Mouse (Mus musculus) lung, embryonic 15.5 days (tissue): ENCODE data around the gene St3gal5. TPM values are rescaled to one million over a fixed set of nuclear protein-coding genes. Genes with fewer than 3 reads are reported as not detected.

ENCODE experiments used
- ATAC-seq: fragments of 200-750 bp; cut with Nextera tagmentation; 2 replicates; pipeline ENCODE4 v1.8.0; 2017; ENCODE audit warnings: moderate number of reproducible peaks, borderline replicate concordance; ENCODE audit not compliant: low FRiP score, low TSS enrichment; ENCODE audit errors: extremely low read depth
- H3K27ac ChIP-seq: fragments of 300-500 bp; sonication (generic); 2 replicates; pipeline ENCODE4 v1.5.1; 2015; ENCODE audit warnings: moderate library complexity, mild to moderate bottlenecking, inconsistent platforms
- H3K27me3 ChIP-seq: fragments of 300-500 bp; sonication (generic); 2 replicates; pipeline ENCODE4 v1.6.1; 2015; ENCODE audit warnings: inconsistent platforms
- H3K36me3 ChIP-seq: fragments of 300-500 bp; sonication (generic); 2 replicates; pipeline ENCODE4 v1.6.1; 2015; ENCODE audit warnings: inconsistent platforms
- H3K4me1 ChIP-seq: fragments of 300-500 bp; sonication (generic); 2 replicates; pipeline ENCODE4 v1.6.1; 2015; ENCODE audit warnings: inconsistent platforms
- H3K4me2 ChIP-seq: fragments of 300-500 bp; sonication (generic); 2 replicates; pipeline ENCODE4 v1.6.1; 2015; ENCODE audit warnings: inconsistent platforms, mild to moderate bottlenecking, moderate library complexity
- H3K4me3 ChIP-seq: fragments of 300-500 bp; sonication (generic); 2 replicates; pipeline ENCODE4 v1.5.1; 2015; ENCODE audit warnings: mild to moderate bottlenecking, inconsistent platforms
- H3K9ac ChIP-seq: fragments of 300-500 bp; sonication (generic); 2 replicates; pipeline ENCODE4 v1.6.1; 2015; ENCODE audit warnings: inconsistent platforms
- H3K9me3 ChIP-seq: fragments of 300-500 bp; sonication (generic); 2 replicates; pipeline ENCODE4 v1.6.1; 2016; ENCODE audit warnings: inconsistent platforms
- WGBS: fragments of 180-500 bp; shearing (Covaris S2); methylation state at CpG from one replicate; pipeline ENCODE4 v1.1.7; 2015; 5-methylcytosine and 5-hydroxymethylcytosine counted together
- polyA plus RNA-seq: library from polyadenylated mRNA; unstranded; fragments of >200 nt; fragmentation: Nextera tagmentation; extraction: Ambion mirVana; gene quantifications from 2 replicates; pipeline ENCODE4 v1.2.1, GENCODE M21; 2015

Gene St3gal5
- polyA plus RNA-seq, 1 experiment from 2014 or later: 40.5 TPM

- H3K27me3 ChIP-seq: no peaks in the 10 kb centered on the region
- ATAC-seq: no peak
- H3K4me3 ChIP-seq: peak overlapping the region; percentile 63
- H3K9me3 ChIP-seq: no peaks in the 10 kb centered on the region
- peak overlapping the region; percentile 88 for H3K4me2 ChIP-seq
- 33% methylated on average over 2 of the region's 2 CpGs for WGBS
- peak overlapping the region; percentile 63; the same call in 1 of the 2 replicates for H3K9ac ChIP-seq
- peaks cover 51% of the 10 kb centered on the region for H3K4me1 ChIP-seq
- H3K27ac ChIP-seq: no peak overlapping the region
- H3K36me3 ChIP-seq: no peaks in the 10 kb centered on the region
Observed at GRCm38 (mm10) chr6:72098691-72099090, 1.3 kb downstream of the St3gal5 start.

GRCm38 (mm10) chr6:72099281-72099680, 1.9 kb downstream of the St3gal5 start:
- Histone ChIP-seq H3K4me2 (peak overlapping the region; percentile 88), H3K27me3 (no peaks in the 10 kb centered on the region), H3K4me3 (peak overlapping the region; percentile 63; the same call in 1 of the 2 replicates), H3K27ac (no peak overlapping the region), H3K4me1 (peaks cover 55% of the 10 kb centered on the region), H3K36me3 (no peaks in the 10 kb centered on the region), H3K9ac (no peak overlapping the region), H3K9me3 (no peaks in the 10 kb centered on the region)
- WGBS: 64% methylated on average over 3 of the region's 3 CpGs
- ATAC-seq: no peak

GRCm38 (mm10) chr6:72100171-72100570, 2.8 kb downstream of the St3gal5 start:
- Histone ChIP-seq H3K4me2 (peak overlapping the region; percentile 40), H3K9ac (no peak overlapping the region), H3K27me3 (no peaks in the 10 kb centered on the region), H3K4me1 (peaks cover 59% of the 10 kb centered on the region), H3K9me3 (no peaks in the 10 kb centered on the region), H3K27ac (peak overlapping the region; percentile 87), H3K36me3 (no peaks in the 10 kb centered on the region), H3K4me3 (no peak overlapping the region)
- no peak for ATAC-seq
- 48% methylated on average over 5 of the region's 5 CpGs for WGBS

GRCm38 (mm10) chr6:72100939-72101338, 3.5 kb downstream of the St3gal5 start:
- Histone ChIP-seq H3K36me3 (no peaks in the 10 kb centered on the region), H3K9ac (no peak overlapping the region), H3K9me3 (no peaks in the 10 kb centered on the region), H3K4me1 (peaks cover 55% of the 10 kb centered on the region), H3K27ac (peak overlapping the region; percentile 87), H3K27me3 (no peaks in the 10 kb centered on the region), H3K4me2 (peak overlapping the region; percentile 40), H3K4me3 (no peak overlapping the region)
- whole genome bisulfite sequencing: 51% methylated on average over 8 of the region's 8 CpGs
- ATAC-seq: no peak

- H3K4me2 ChIP-seq: peak overlapping the region; percentile 40
Observed at GRCm38 (mm10) chr6:72101386-72101785, 4.0 kb downstream of the St3gal5 start.

GRCm38 (mm10) chr6:72102066-72102465, 4.7 kb downstream of the St3gal5 start:
- ATAC-seq: no peak
- H3K4me1 ChIP-seq: peaks cover 58% of the 10 kb centered on the region
- H3K27me3 ChIP-seq: no peaks in the 10 kb centered on the region
- 19% methylated on average over 5 of the region's 5 CpGs for WGBS
- H3K36me3 ChIP-seq: no peaks in the 10 kb centered on the region
- H3K4me3 ChIP-seq: no peak overlapping the region
- peak overlapping the region; percentile 27; the same call in 1 of the 2 replicates for H3K4me2 ChIP-seq
- peak overlapping the region; percentile 87 for H3K27ac ChIP-seq
- H3K9me3 ChIP-seq: no peaks in the 10 kb centered on the region
- no peak overlapping the region for H3K9ac ChIP-seq

More at GRCm38 (mm10) chr6:72101386-72101785, 4.0 kb downstream of the St3gal5 start:
- Histone ChIP-seq H3K4me1 (peaks cover 55% of the 10 kb centered on the region), H3K9me3 (no peaks in the 10 kb centered on the region), H3K4me3 (no peak overlapping the region), H3K27ac (peak overlapping the region; percentile 87), H3K27me3 (no peaks in the 10 kb centered on the region), H3K9ac (no peak overlapping the region), H3K36me3 (no peaks in the 10 kb centered on the region)
- 46% methylated on average over 4 of the region's 4 CpGs for WGBS
- no peak for ATAC-seq

- ATAC-seq: no peak
- no peak overlapping the region for H3K4me3 ChIP-seq
- H3K9me3 ChIP-seq: no peaks in the 10 kb centered on the region
- 25% methylated on average over 7 of the region's 7 CpGs for WGBS
- H3K36me3 ChIP-seq: no peaks in the 10 kb centered on the region
- H3K9ac ChIP-seq: no peak overlapping the region
- H3K27me3 ChIP-seq: no peaks in the 10 kb centered on the region
- H3K27ac ChIP-seq: no peak overlapping the region
- no peak overlapping the region for H3K4me2 ChIP-seq
- peaks cover 63% of the 10 kb centered on the region for H3K4me1 ChIP-seq
Observed at GRCm38 (mm10) chr6:72104534-72104933, 7.1 kb downstream of the St3gal5 start.

GRCm38 (mm10) chr6:72108941-72109892, 11.8 kb downstream of the St3gal5 start:
- Histone ChIP-seq H3K27ac (peak overlapping the region; percentile 58), H3K4me3 (no peak overlapping the region), H3K9me3 (no peaks in the 10 kb centered on the region), H3K36me3 (no peaks in the 10 kb centered on the region), H3K27me3 (no peaks in the 10 kb centered on the region), H3K4me2 (peak overlapping the region; percentile 13; the same call in 1 of the 2 replicates), H3K4me1 (peaks cover 32% of the 10 kb centered on the region), H3K9ac (no peak overlapping the region)
- peak; percentile 55; the same call in 1 of the 2 replicates for ATAC-seq
- 41% methylated on average over 14 of the region's 14 CpGs for WGBS

GRCm38 (mm10) chr6:72110577-72110976, 13.2 kb downstream of the St3gal5 start:
- WGBS: 81% methylated on average over 3 of the region's 3 CpGs
- no peak overlapping the region for H3K4me3 ChIP-seq
- H3K36me3 ChIP-seq: no peaks in the 10 kb centered on the region
- no peak for ATAC-seq
- no peak overlapping the region for H3K4me2 ChIP-seq
- peaks cover 27% of the 10 kb centered on the region for H3K4me1 ChIP-seq
- no peaks in the 10 kb centered on the region for H3K9me3 ChIP-seq
- H3K9ac ChIP-seq: no peak overlapping the region
- no peak overlapping the region for H3K27ac ChIP-seq
- no peaks in the 10 kb centered on the region for H3K27me3 ChIP-seq

- no peak overlapping the region for H3K4me2 ChIP-seq
Observed at GRCm38 (mm10) chr6:72112575-72112974, 15.2 kb downstream of the St3gal5 start.

GRCm38 (mm10) chr6:72113093-72113702, 15.8 kb downstream of the St3gal5 start:
- Histone ChIP-seq H3K27me3 (no peaks in the 10 kb centered on the region), H3K27ac (no peak overlapping the region), H3K4me2 (no peak overlapping the region), H3K9me3 (no peaks in the 10 kb centered on the region), H3K4me1 (peaks cover 16% of the 10 kb centered on the region), H3K9ac (no peak overlapping the region), H3K36me3 (no peaks in the 10 kb centered on the region), H3K4me3 (no peak overlapping the region)
- ATAC-seq: no peak
- WGBS: 72% methylated on average over 2 of the region's 2 CpGs

More at GRCm38 (mm10) chr6:72112575-72112974, 15.2 kb downstream of the St3gal5 start:
- H3K4me3 ChIP-seq: no peak overlapping the region
- H3K9me3 ChIP-seq: no peaks in the 10 kb centered on the region
- H3K4me1 ChIP-seq: peaks cover 21% of the 10 kb centered on the region
- H3K36me3 ChIP-seq: no peaks in the 10 kb centered on the region
- 38% methylated on average over 6 of the region's 6 CpGs for WGBS
- no peak overlapping the region for H3K9ac ChIP-seq
- no peak overlapping the region for H3K27ac ChIP-seq
- no peaks in the 10 kb centered on the region for H3K27me3 ChIP-seq
- no peak for ATAC-seq

- Histone ChIP-seq H3K4me2 (no peak overlapping the region), H3K4me1 (no peaks in the 10 kb centered on the region)
- no peak for ATAC-seq
Observed at GRCm38 (mm10) chr6:72114902-72115301, 17.5 kb downstream of the St3gal5 start.

More at GRCm38 (mm10) chr6:72114902-72115301, 17.5 kb downstream of the St3gal5 start:
- H3K27ac ChIP-seq: no peak overlapping the region
- no peak overlapping the region for H3K4me3 ChIP-seq
- H3K9ac ChIP-seq: no peak overlapping the region
- 68% methylated on average over 7 of the region's 7 CpGs for WGBS
- no peaks in the 10 kb centered on the region for H3K27me3 ChIP-seq
- H3K36me3 ChIP-seq: no peaks in the 10 kb centered on the region
- no peaks in the 10 kb centered on the region for H3K9me3 ChIP-seq
